13 mouse cellular contexts compared by ENCODE assay signal in genomic region chr17:88297520-88297919, GRCm38 (mm10).
A peak's percentile ranks its signal among the peaks of the same experiment; 100 is the strongest.
DNase-seq lines count a peak whose midpoint lies in the region; ATAC-seq lines count a peak whose summit lies in the region.
"Had no signal": no experiment of that assay in that cellular context is flagged by ENCODE, and none has a peak within 500 bp of the region (broad histone marks: within the 10 kb centered on the region; RNA-seq: fewer than 3 reads in every experiment).

No protein-coding gene starts in this region.

- H3K36me3 ChIP-seq in heart, embryonic 14.5 days (ENCODE audit: control insufficient read depth, insufficient read depth, low read length), result no peaks in the 10 kb centered on the region
- H3K36me3 ChIP-seq: heart, embryonic 13.5 days; liver, embryonic 13.5 days had no signal

- peak; percentile 13; the same call in 1 of the 2 replicates for ATAC-seq in heart, embryonic 14.5 days (ENCODE audit: insufficient number of reproducible peaks, insufficient read depth, low FRiP score, low read depth)
- ATAC-seq: forebrain, postnatal 0 days; Patski had no signal

- H3K9ac ChIP-seq in heart, embryonic 14.5 days (ENCODE audit: low read length), result no peak overlapping the region
- H3K9ac ChIP-seq: forebrain, postnatal 0 days; heart, embryonic 13.5 days; liver, embryonic 13.5 days had no signal

- no peak for DNase-seq in heart, postnatal 4 days
- DNase-seq in ovary, adult 18-20 months (ENCODE audit: low spot score), result peak; percentile 60
- DNase-seq in ovary, postnatal 14 days (ENCODE audit: low spot score), result no peak
- DNase-seq in kidney, adult 9 months, result peak; percentile 48
- DNase-seq in skeletal muscle tissue, adult 2 months (ENCODE audit: low read depth, low spot score), result peak; percentile 54
- no peak for DNase-seq in cerebellum, postnatal 36 days
- DNase-seq: forebrain, postnatal 0 days; liver, embryonic 13.5 days had no signal

- H3K27me3 ChIP-seq in heart, embryonic 14.5 days (ENCODE audit: control insufficient read depth, insufficient read depth, low read length), result no peaks in the 10 kb centered on the region
- H3K27me3 ChIP-seq: heart, embryonic 13.5 days; liver, embryonic 13.5 days; Patski had no signal

- no peak overlapping the region for H3K27ac ChIP-seq in heart, embryonic 14.5 days (replicated peaks in 1 of 2; ENCODE audit: control insufficient read depth in 1 of 2, insufficient read depth in 1 of 2, low read depth in 2 of 2, low read length in 2 of 2)
- H3K27ac ChIP-seq: heart, embryonic 13.5 days; layer of hippocampus, adult 2 months; liver, embryonic 13.5 days had no signal

- no peak overlapping the region for H3K4me3 ChIP-seq in heart, embryonic 14.5 days (ENCODE audit: control insufficient read depth in 1 of 2, insufficient read depth in 1 of 2, low read depth in 1 of 2, low read length in 2 of 2)
- H3K4me3 ChIP-seq: erythroblast, embryonic 14.5 days; heart, embryonic 13.5 days; layer of hippocampus, adult 2 months; liver, embryonic 13.5 days had no signal

- 37% methylated on average over 4 of the region's 4 CpGs for WGBS in heart, embryonic 14.5 days

- H3K4me2 ChIP-seq in heart, embryonic 14.5 days (ENCODE audit: low read length), result no peak overlapping the region
- H3K4me2 ChIP-seq: heart, embryonic 13.5 days; liver, embryonic 13.5 days had no signal

- no peaks in the 10 kb centered on the region for H3K9me3 ChIP-seq in heart, embryonic 14.5 days (ENCODE audit: control insufficient read depth, low read length)
- H3K9me3 ChIP-seq: heart, embryonic 13.5 days; liver, embryonic 13.5 days had no signal

- peaks cover 0 to 3% of the 10 kb centered on the region in 2 experiments; a peak in 1 of 4 replicates for H3K4me1 ChIP-seq in heart, embryonic 14.5 days (ENCODE audit: control insufficient read depth in 2 of 2, insufficient read depth in 2 of 2, low read length in 2 of 2)
- H3K4me1 ChIP-seq: heart, embryonic 13.5 days; liver, embryonic 13.5 days had no signal

Comparison
In these comparisons a context has a peak if more than half of its experiments do, and no peak if none do; other contexts are left out.
1. DNase-seq: peak in ovary, adult 18-20 months (single experiment), kidney, adult 9 months (single experiment) and skeletal muscle tissue, adult 2 months (single experiment); none in heart, postnatal 4 days (single experiment), ovary, postnatal 14 days (single experiment) and cerebellum, postnatal 36 days (0 of 2).